Mouse (Mus musculus): ENCODE results near the gene Olfr1243. TPM values are rescaled to one million over a fixed set of nuclear protein-coding genes. Genes with fewer than 3 reads are reported as not detected.

Gene Olfr1243
- not detected in 2 replicates for polyA plus RNA-seq (2012)

GRCm38 (mm10) chr2:89531387-89531786, at the start of gene Olfr1243:
Olfr1243 (minus strand) TSS chr2:89531487.
- TF ChIP-seq GATA1 (IDR thresholded peaks at IDR 0.05; ENCODE audit: low read length), result no peak

GRCm38 (mm10) chr2:89578347-89578746, 47.1 kb upstream of the Olfr1243 start, which contains the start of gene Olfr1245:
Olfr1245 (minus strand) TSS chr2:89578447.
- no peak for TF ChIP-seq GATA1 (IDR thresholded peaks at IDR 0.05; ENCODE audit: low read length)

- no peak for TF ChIP-seq GATA1 (IDR thresholded peaks at IDR 0.05; ENCODE audit: low read length)
These were observed 13.2 kb upstream of the Olfr1243 start for GRCm38 (mm10) chr2:89544516-89544915.

GRCm38 (mm10) chr2:89539923-89540322, 8.6 kb upstream of the Olfr1243 start:
- no peak for TF ChIP-seq GATA1 (IDR thresholded peaks at IDR 0.05; ENCODE audit: low read length)

- TF ChIP-seq GATA1 (IDR thresholded peaks at IDR 0.05; ENCODE audit: low read length), result no peak
These were observed 33.1 kb downstream of the Olfr1243 start, which contains the start of gene Olfr1242 for GRCm38 (mm10) chr2:89498235-89498634. Olfr1242 (minus strand) TSS chr2:89498335.

- no peak for TF ChIP-seq GATA1 (IDR thresholded peaks at IDR 0.05; ENCODE audit: low read length)
These were observed 44.3 kb downstream of the Olfr1243 start, which contains the start of gene Olfr1241 for GRCm38 (mm10) chr2:89487026-89487425. Olfr1241 (minus strand) TSS chr2:89487126.

Other genes with a start within 250 kb of the Olfr1243 start
- gene Olfr1229, start 243.5 kb downstream of the Olfr1243 start, polyA plus RNA-seq (2012), result not detected in 2 replicates
- gene Olfr1230, start 234.2 kb downstream of the Olfr1243 start, polyA plus RNA-seq (2012), result not detected in 2 replicates
- not detected in 2 replicates for gene Olfr1231, start 224.4 kb downstream of the Olfr1243 start, polyA plus RNA-seq (2012)
- not detected in 2 replicates for gene Olfr1232, start 201.8 kb downstream of the Olfr1243 start, polyA plus RNA-seq (2012)
- gene Olfr1233, start 189.1 kb downstream of the Olfr1243 start, polyA plus RNA-seq (2012), result not detected in 2 replicates
- not detected in 2 replicates for gene Olfr1234, start 166.6 kb downstream of the Olfr1243 start, polyA plus RNA-seq (2012)
- gene Olfr1238, start 121.8 kb downstream of the Olfr1243 start, polyA plus RNA-seq (2012), result not detected in 2 replicates
- not detected in 2 replicates for gene Olfr1239, start 111.1 kb downstream of the Olfr1243 start, polyA plus RNA-seq (2012)
- not detected in 2 replicates for gene Olfr1240, start 88.5 kb downstream of the Olfr1243 start, polyA plus RNA-seq (2012)
- gene Olfr1241, start 44.4 kb downstream of the Olfr1243 start, polyA plus RNA-seq (2012), result not detected in 2 replicates
- not detected in 2 replicates for gene Olfr1242, start 33.2 kb downstream of the Olfr1243 start, polyA plus RNA-seq (2012)
- not detected in 2 replicates for gene Olfr1245, start 47.0 kb upstream of the Olfr1243 start, polyA plus RNA-seq (2012)
- not detected in 2 replicates for gene Olfr1246, start 61.7 kb upstream of the Olfr1243 start, polyA plus RNA-seq (2012)
- gene Olfr1247, start 82.6 kb upstream of the Olfr1243 start, polyA plus RNA-seq (2012), result not detected in 2 replicates
- gene Olfr1248, start 86.8 kb upstream of the Olfr1243 start, polyA plus RNA-seq (2012), result not detected in 2 replicates
- not detected in 2 replicates for gene Olfr1249, start 103.5 kb upstream of the Olfr1243 start, polyA plus RNA-seq (2012)
- not detected in 2 replicates for gene Olfr1250, start 130.0 kb upstream of the Olfr1243 start, polyA plus RNA-seq (2012)
- not detected in 2 replicates for gene Olfr1251, start 140.4 kb upstream of the Olfr1243 start, polyA plus RNA-seq (2012)
- gene Olfr1252, start 193.5 kb upstream of the Olfr1243 start, polyA plus RNA-seq (2012), result not detected in 2 replicates
- not detected in 2 replicates for gene Olfr1253, start 225.6 kb upstream of the Olfr1243 start, polyA plus RNA-seq (2012)

All from G1E-ER4 (cell line).